Mouse (Mus musculus) kidney, embryonic 15.5 days (tissue): ENCODE data around the gene Ndufs5. TPM values are rescaled to one million over a fixed set of nuclear protein-coding genes. Genes with fewer than 3 reads are reported as not detected.

ENCODE experiments used
- ATAC-seq: fragments of 200-750 bp; cut with Nextera tagmentation; replicated peaks from 2 replicates; pipeline ENCODE4 v1.8.0; 2017; ENCODE audit warnings: moderate TSS enrichment; ENCODE audit not compliant: low FRiP score
- H3K27ac ChIP-seq: fragments of 300-500 bp; sonication (generic); 2 replicates; pipeline ENCODE4 v1.5.1; 2015; ENCODE audit warnings: mild to moderate bottlenecking, inconsistent platforms
- H3K27me3 ChIP-seq: fragments of 300-500 bp; sonication (generic); 2 replicates; pipeline ENCODE4 v1.6.1; 2015; ENCODE audit warnings: inconsistent platforms
- H3K36me3 ChIP-seq: fragments of 300-500 bp; sonication (generic); 2 replicates; pipeline ENCODE4 v1.6.1; 2015; ENCODE audit warnings: inconsistent platforms
- H3K4me1 ChIP-seq: fragments of 300-500 bp; sonication (generic); 2 replicates; pipeline ENCODE4 v1.6.1; 2015; ENCODE audit warnings: inconsistent platforms
- H3K4me2 ChIP-seq: fragments of 300-500 bp; sonication (generic); 2 replicates; pipeline ENCODE4 v1.6.1; 2015; ENCODE audit warnings: moderate library complexity, mild to moderate bottlenecking, inconsistent platforms
- H3K4me3 ChIP-seq: fragments of 300-500 bp; sonication (generic); replicated peaks from 2 replicates; pipeline ENCODE4 v1.5.1; 2015; ENCODE audit warnings: mild to moderate bottlenecking, inconsistent platforms
- H3K9ac ChIP-seq: fragments of 300-500 bp; sonication (generic); 2 replicates; pipeline ENCODE4 v1.6.1; 2015; ENCODE audit warnings: mild to moderate bottlenecking, inconsistent platforms
- H3K9me3 ChIP-seq: fragments of 300-500 bp; sonication (generic); replicated peaks from 2 replicates; pipeline ENCODE4 v1.6.1; 2016; ENCODE audit warnings: inconsistent platforms
- WGBS: fragments of 180-500 bp; shearing (Covaris S2); methylation state at CpG from one replicate; pipeline ENCODE4 v1.1.7; 2015; ENCODE audit warnings: mixed read lengths; 5-methylcytosine and 5-hydroxymethylcytosine counted together
- polyA plus RNA-seq: library from polyadenylated mRNA; unstranded; fragments of >200 nt; fragmentation: Nextera tagmentation; extraction: Ambion mirVana; gene quantifications from 2 replicates; pipeline ENCODE4 v1.2.1, GENCODE M21; 2015

Gene Ndufs5
- polyA plus RNA-seq, 1 experiment from 2014 or later, result 314 TPM

DNA sequence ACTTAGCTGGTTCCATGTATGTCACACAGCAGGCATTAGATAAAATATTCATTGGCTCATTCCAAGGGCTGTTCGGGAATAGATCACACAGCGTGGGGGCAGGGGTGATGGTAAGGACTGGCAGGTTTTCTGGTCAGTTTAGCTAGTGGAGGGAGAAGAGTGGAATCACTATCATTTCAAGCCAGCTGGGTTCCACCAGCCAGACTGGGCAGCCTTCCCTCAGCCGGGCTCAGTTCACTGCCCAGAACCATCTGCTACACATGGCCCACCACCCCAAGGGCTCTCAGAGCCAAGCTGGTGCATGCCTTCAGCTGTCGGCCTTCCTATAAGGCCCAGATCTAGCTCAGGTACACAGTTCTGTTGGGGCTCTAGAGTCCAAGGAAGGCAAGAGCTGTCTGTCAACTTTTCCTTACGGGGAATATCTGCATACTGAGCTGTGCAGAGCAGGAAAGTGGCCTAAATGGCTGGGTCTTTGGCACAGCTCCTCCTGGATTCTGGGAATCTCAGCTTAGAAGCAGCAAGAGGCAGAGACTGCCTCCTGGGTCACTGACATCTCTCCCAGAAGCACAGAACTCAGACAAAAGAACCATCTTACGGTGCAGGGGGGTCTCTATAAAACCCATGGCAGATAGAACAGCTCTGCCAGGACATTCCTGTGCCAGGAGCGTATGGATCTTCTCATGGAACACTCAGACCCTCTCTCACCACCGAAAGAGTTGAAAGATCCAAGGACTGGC is 32.3 kb downstream of the Ndufs5 start:
- Histone ChIP-seq H3K27ac (no peak overlapping the region), H3K4me2 (peak overlapping the region; percentile 100), H3K27me3 (peaks cover 14% of the 10 kb centered on the region; the same call in 1 of the 2 replicates), H3K9ac (no peak overlapping the region), H3K9me3 (no peaks in the 10 kb centered on the region), H3K4me1 (peaks cover 30% of the 10 kb centered on the region), H3K36me3 (no peaks in the 10 kb centered on the region), H3K4me3 (peak overlapping the region; percentile 81)
- ATAC-seq, result no peak; the same call in 1 of the 2 replicates
- WGBS, result 63% methylated on average over 8 of the region's 8 CpGs

DNA sequence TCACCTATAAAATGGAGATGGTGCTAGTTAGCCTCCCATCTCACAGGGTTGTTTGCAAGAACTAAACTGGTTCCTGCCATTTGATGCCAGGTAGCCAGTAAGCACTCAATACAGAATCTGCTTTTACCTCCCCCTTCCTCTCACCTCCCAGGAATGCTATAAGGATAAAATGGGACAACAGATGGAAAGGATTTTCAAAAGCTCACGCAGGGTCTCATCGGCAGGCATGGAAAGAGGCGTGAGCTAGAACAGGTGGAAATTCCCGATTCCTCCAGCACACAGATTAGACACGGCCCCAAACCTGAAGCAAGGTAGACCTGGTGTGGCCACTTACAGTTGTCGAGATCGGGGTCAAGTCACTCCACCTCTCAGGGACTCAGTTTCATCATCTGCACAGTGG is 33.0 kb downstream of the Ndufs5 start:
- Histone ChIP-seq H3K9me3 (no peaks in the 10 kb centered on the region), H3K4me1 (peaks cover 33% of the 10 kb centered on the region), H3K36me3 (no peaks in the 10 kb centered on the region), H3K27me3 (peaks cover 14% of the 10 kb centered on the region; the same call in 1 of the 2 replicates), H3K9ac (no peak overlapping the region), H3K4me2 (no peak overlapping the region), H3K27ac (no peak overlapping the region), H3K4me3 (no peak overlapping the region)
- 86% methylated on average over 7 of the region's 7 CpGs for WGBS
- no peak for ATAC-seq

DNA sequence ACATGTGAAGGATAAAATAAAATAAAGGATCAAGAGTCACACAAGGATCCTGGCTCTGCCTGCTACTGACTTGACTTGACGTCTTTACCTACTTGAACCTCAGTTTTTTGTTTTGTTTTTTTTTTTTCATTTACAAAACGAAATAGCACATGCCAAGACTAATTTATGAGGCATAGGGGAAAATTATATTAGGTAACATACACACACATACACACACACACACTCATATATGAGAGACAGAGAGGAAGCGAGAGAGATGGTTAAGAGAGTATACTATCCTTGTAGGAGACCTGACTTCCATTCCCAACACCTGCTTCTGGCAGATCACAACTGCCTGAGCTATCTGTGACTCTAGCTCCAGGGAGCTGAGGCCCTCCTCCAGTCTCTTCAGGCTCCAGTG is 33.7 kb downstream of the Ndufs5 start, which contains the start of gene Macf1:
Macf1 (minus strand) TSS at position 101 of the 400 bp plus-strand sequence.
- Histone ChIP-seq H3K27me3 (peaks cover 14% of the 10 kb centered on the region; the same call in 1 of the 2 replicates), H3K9me3 (no peaks in the 10 kb centered on the region), H3K4me2 (no peak within 1 kb of the TSS), H3K4me3 (no peak within 1 kb of the TSS), H3K4me1 (peaks cover 33% of the 10 kb centered on the region), H3K27ac (no peak within 1 kb of the TSS), H3K9ac (no peak within 1 kb of the TSS), H3K36me3 (no peaks in the 10 kb centered on the region)
- 77% methylated on average over 3 of the region's 3 CpGs for WGBS
- ATAC-seq, result no peak

DNA sequence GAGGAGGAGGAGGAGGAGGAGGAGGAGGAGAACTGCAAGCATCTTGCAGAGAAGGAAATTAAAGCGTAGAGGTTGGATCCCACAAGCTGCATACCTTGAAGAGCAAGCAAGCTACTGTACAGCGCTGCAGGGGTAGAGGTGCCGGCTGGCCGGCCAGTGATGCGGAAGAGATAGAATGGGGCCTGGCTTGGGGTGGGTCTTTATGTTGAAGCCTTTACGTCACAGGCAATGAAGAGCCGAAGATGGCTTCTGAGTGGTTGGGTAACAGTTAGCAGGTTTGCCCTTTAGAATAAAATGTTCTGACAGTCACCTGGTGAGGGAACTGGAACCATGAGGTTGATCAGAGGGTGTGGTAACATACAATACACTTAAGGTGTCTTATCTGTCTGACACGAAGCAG is 35.7 kb downstream of the Ndufs5 start:
- ATAC-seq, result no peak
- Histone ChIP-seq H3K4me2 (no peak overlapping the region), H3K27ac (no peak overlapping the region), H3K4me1 (peaks cover 29% of the 10 kb centered on the region), H3K9me3 (no peaks in the 10 kb centered on the region), H3K9ac (no peak overlapping the region), H3K4me3 (no peak overlapping the region), H3K36me3 (no peaks in the 10 kb centered on the region), H3K27me3 (peaks cover 14% of the 10 kb centered on the region; the same call in 1 of the 2 replicates)
- 60% methylated on average over 8 of the region's 8 CpGs for WGBS

DNA sequence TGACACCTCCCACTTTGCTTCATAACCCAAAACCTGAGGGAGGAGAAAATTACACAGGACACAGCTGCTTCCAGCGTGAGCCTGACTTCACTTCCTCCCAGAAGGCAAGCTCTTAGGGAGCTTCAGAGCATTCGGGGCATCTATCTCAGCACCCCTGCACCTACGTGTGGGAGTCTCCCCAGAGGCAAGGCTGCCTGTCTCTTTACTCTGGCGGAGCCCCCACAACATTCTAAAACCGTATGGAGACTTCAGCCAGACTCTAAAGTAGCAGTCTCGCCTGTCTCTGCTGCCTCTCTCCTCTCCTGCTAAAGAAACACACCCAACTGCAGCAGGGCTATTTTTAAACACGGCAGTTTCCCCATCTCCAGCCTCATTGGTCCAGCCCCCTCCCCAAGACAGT is 37.0 kb downstream of the Ndufs5 start:
- no peak for ATAC-seq
- H3K27ac ChIP-seq, result peak overlapping the region; percentile 28; the same call in 1 of the 2 replicates
- H3K27me3 ChIP-seq, result peaks cover 8% of the 10 kb centered on the region; the same call in 1 of the 2 replicates
- peaks cover 19% of the 10 kb centered on the region for H3K4me1 ChIP-seq
- H3K4me2 ChIP-seq, result no peak overlapping the region
- H3K36me3 ChIP-seq, result no peaks in the 10 kb centered on the region
- 20% methylated on average over 7 of the region's 7 CpGs for WGBS
- no peak overlapping the region for H3K4me3 ChIP-seq
- H3K9me3 ChIP-seq, result no peaks in the 10 kb centered on the region
- H3K9ac ChIP-seq, result no peak overlapping the region

DNA sequence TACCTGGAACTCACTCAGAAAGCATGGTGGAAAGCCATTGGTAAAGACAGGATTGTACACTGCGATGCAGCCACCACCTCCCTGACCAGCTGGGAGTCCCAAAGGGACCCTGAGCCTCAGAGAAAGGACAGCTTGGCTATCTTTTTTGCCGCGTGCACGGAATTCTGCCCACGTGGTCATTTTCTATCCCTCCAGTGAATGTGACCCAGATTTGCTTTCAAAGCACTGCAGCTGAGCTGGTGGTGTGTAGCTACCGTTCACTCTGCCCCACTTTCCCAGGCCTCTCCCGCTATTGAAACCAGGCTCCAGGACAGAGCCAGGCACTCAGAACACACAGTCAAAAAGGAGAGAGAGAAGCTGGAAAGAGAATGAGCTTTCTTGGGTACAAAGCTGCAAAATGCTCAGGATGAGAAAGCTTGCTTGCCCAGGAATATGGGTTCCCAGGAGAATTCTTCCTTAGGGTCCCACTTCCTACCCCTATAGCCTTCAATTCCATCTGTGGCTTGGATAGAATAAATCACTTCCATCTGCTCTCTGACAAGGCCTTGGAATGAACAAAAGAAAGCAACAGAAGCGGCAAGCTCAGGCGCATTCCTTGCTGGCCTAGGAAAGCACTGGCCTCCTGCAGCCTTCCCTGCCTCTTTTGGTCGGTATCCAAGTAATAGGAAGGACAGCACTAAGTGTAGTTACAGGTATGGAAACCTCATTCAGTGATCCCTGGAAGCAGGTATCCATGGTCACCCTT is 40.8 kb downstream of the Ndufs5 start:
- Histone ChIP-seq H3K9me3 (no peaks in the 10 kb centered on the region), H3K36me3 (no peaks in the 10 kb centered on the region), H3K4me2 (no peak overlapping the region), H3K4me3 (no peak overlapping the region), H3K27ac (no peak overlapping the region), H3K27me3 (no peaks in the 10 kb centered on the region), H3K9ac (no peak overlapping the region), H3K4me1 (peaks cover 16% of the 10 kb centered on the region)
- WGBS, result 57% methylated on average over 10 of the region's 10 CpGs
- ATAC-seq, result no peak

DNA sequence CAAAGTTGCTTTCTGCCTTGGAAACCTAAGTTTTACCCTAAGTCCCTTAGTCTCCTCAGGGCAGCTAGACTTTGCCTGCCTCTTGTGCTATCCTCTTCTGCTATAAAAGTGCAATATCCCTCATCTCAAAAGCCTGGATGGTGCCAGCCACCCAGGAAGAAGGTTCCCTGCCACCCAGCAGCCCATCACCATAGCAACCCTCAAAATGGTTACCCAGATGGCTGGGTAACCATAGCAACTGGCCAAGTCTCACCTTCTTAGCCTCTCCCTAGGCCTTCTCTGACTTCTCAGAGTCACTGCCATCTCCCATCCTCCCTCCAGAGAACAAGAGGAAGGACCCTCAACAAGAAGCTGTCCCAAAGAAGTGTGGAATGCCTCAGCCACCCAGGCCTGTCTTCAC is 47.4 kb downstream of the Ndufs5 start:
- H3K9me3 ChIP-seq, result no peaks in the 10 kb centered on the region
- no peaks in the 10 kb centered on the region for H3K27me3 ChIP-seq
- H3K9ac ChIP-seq, result no peak overlapping the region
- H3K36me3 ChIP-seq, result no peaks in the 10 kb centered on the region
- H3K4me2 ChIP-seq, result no peak overlapping the region
- H3K4me1 ChIP-seq, result peaks cover 18% of the 10 kb centered on the region
- no peak for ATAC-seq
- no peak overlapping the region for H3K27ac ChIP-seq
- H3K4me3 ChIP-seq, result no peak overlapping the region

DNA sequence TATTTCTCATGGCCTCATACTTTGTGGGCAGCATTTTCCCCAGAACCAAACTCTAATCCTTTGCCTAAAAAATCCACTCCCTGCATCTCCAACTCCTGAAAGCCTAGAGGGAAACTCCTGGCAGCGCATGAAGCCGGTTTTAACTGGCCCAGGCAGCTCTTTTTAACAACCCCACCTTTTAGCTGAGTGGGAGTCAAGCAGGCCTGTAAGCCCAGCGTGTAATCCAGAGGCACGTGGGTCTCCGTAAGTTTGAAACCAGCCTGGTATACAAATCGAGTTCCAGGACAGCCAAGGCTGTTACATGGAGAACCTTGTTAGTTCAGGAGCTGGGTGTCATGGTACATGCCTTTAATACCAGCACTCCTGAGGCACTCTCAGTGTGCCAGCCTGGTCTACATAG is 48.3 kb downstream of the Ndufs5 start:
- Histone ChIP-seq H3K9me3 (no peaks in the 10 kb centered on the region), H3K4me3 (no peak overlapping the region), H3K4me1 (peaks cover 22% of the 10 kb centered on the region), H3K27ac (0 out of 2 replicates have a peak overlapping the region, but pooled peaks have one; percentile 18), H3K27me3 (no peaks in the 10 kb centered on the region), H3K36me3 (no peaks in the 10 kb centered on the region), H3K9ac (no peak overlapping the region), H3K4me2 (no peak overlapping the region)
- 63% methylated on average over 6 of the region's 6 CpGs for WGBS
- no peak for ATAC-seq

DNA sequence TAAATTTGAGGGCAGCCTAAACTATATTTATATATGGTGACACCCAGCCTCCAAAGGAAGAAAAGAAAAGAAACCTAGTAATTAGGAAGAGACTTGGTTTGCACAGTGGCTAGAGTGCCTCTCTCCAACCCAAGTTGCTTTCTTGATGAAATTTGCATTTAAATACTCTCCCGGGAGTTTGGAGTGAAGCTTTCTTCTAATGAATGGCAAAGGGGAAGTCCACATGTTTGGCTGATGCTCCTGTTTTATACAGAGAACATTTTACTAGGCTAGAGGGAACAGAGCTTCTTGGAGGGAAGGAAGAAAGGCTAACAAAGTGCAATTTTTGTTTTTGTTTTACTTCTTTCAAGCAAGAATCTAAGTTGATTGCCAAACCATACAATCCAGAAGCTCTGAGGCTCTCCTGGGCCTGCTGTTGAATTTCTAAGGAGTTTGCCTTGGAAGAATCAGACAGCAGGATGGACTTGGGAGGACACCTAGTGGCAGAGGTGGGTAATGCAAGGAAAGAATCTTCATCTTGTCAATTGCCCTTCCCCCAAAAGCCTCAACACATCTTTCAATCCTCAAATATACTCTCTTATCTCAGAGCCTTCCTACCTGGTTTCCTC is 50.6 kb downstream of the Ndufs5 start:
- Histone ChIP-seq H3K4me2 (no peak overlapping the region), H3K27ac (peak overlapping the region; percentile 14), H3K4me1 (peaks cover 33% of the 10 kb centered on the region), H3K27me3 (no peaks in the 10 kb centered on the region), H3K4me3 (no peak overlapping the region), H3K9me3 (no peaks in the 10 kb centered on the region), H3K9ac (no peak overlapping the region), H3K36me3 (no peaks in the 10 kb centered on the region)
- no peak for ATAC-seq
- WGBS, result 33% methylated on average over 1 of the region's 1 CpGs

DNA sequence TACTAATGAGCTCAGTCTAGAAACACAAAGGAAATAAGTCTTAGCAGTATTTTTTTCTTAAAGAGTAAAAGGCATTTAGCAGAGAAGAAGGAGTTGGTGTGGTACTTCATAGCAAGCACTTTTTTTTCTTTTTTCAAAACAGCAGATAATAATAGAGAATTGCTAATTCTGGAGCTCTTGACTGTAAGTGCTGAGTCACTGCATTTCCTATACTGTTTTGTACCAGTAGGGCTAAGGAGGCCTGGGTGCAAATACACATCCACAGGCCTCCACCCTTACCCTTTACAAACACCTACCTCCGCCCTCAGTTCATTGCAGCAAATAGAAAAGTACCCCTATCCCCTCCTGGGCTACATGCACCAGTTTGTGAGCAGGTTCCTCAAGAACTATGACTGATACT is 51.5 kb downstream of the Ndufs5 start:
- Histone ChIP-seq H3K27me3 (no peaks in the 10 kb centered on the region), H3K4me1 (peaks cover 42% of the 10 kb centered on the region), H3K4me2 (no peak overlapping the region), H3K9ac (no peak overlapping the region), H3K9me3 (no peaks in the 10 kb centered on the region), H3K36me3 (no peaks in the 10 kb centered on the region), H3K27ac (peak overlapping the region; percentile 14), H3K4me3 (no peak overlapping the region)
- ATAC-seq, result no peak
- 90% methylated on average over 1 of the region's 1 CpGs for WGBS

DNA sequence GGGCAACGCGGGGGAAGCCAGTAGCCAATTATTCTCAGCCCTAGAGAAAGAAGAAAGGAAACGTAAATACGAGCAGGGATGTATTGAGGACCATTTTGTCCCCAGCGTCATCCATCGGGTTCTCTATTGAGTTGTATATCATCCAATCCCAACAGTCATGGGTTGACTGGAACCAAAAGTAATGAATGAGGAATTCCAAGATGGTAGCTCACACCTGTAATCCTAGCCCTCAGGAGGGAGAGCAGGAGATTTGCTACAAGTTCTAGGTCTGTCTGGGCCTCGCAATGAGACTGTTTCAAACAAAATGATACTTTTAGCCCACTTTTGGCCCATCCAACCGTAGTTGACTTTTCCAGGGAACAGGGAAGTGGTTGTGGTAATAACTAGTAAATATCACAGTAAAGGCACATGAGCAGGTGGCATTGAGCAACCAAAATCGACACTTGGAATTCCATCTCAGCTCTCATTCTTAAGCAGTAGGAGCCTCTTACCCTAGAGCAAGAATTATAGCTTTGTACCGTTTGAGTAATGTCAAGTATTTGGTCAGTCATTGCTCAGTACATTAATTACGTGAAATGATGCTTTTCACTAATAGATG is 52.2 kb downstream of the Ndufs5 start:
- 31% methylated on average over 11 of the region's 11 CpGs for WGBS
- peak overlapping the region; percentile 97 for H3K4me3 ChIP-seq
- H3K9ac ChIP-seq, result peak overlapping the region; percentile 97
- H3K9me3 ChIP-seq, result no peaks in the 10 kb centered on the region
- ATAC-seq, result no peak
- no peaks in the 10 kb centered on the region for H3K27me3 ChIP-seq
- peaks cover 46% of the 10 kb centered on the region for H3K4me1 ChIP-seq
- H3K27ac ChIP-seq, result peak overlapping the region; percentile 100
- H3K4me2 ChIP-seq, result peak overlapping the region; percentile 68
- no peaks in the 10 kb centered on the region for H3K36me3 ChIP-seq
